Mouse (Mus musculus): ENCODE results near the gene Zc3h18.

Gene Zc3h18

DNA sequence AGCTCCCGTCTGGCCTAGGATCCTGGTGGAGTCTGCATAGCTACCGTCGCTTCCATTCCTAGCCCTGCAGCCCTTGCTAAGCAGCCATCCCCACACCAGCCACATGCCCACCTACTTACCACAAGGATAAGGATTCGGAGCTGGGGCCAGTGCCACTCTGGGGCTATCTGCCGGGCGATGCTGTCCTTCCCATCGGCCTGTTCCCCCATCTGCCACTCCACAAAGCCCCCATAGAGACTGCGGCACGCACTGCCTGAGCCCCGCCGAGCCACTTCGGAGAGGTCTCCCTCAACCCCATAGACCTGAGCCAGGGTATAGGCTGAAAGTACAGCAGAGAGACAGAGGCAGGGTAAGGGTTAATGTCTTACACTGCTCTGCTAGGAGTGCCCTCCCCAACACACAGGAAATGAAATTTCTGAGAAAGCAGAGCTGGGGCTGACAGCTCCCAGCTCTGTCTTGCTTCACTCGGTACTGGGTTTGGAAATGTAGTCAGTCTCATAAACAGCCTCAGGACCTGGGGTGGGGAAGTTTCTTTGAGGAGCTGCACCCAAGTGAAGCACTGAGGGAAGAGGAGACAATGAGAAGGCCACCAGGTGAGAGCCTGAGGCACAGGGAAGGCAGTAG lies 61.4 kb downstream of the Zc3h18 start:
- DNase-seq: peak; percentile 56

- no peak for DNase-seq
These were observed 62.9 kb downstream of the Zc3h18 start for GRCm38 (mm10) chr8:122439336-122439735.

DNA sequence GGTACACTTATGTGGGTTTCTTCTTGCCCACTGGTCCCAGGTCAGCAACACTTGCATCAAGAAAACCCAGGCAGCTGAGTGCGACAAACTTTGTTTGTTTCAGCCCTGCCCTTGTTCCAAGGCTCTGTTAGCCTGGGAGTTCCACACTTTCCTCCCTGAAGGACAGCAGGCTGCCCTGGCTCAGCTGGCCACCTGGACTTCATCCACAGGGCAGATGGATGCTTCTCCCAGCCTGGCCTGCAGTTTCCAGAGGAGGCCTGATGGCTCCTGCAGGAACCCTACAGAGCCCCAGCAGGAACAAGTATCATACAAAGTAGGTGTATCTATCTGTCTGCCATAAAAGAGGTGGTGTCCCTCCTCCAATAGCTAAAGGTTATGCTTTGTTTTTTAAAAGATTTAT lies 64.9 kb downstream of the Zc3h18 start:
- no peak for DNase-seq

- DNase-seq: no peak
These were observed 65.9 kb downstream of the Zc3h18 start for GRCm38 (mm10) chr8:122442356-122442755.

- DNase-seq: no peak
These were observed 66.4 kb downstream of the Zc3h18 start for GRCm38 (mm10) chr8:122442781-122443180.

- DNase-seq: peak; percentile 100
These were observed 67.0 kb downstream of the Zc3h18 start, which contains the start of gene Mvd for GRCm38 (mm10) chr8:122443262-122444006. Mvd (minus strand) TSS chr8:122443422.

DNA sequence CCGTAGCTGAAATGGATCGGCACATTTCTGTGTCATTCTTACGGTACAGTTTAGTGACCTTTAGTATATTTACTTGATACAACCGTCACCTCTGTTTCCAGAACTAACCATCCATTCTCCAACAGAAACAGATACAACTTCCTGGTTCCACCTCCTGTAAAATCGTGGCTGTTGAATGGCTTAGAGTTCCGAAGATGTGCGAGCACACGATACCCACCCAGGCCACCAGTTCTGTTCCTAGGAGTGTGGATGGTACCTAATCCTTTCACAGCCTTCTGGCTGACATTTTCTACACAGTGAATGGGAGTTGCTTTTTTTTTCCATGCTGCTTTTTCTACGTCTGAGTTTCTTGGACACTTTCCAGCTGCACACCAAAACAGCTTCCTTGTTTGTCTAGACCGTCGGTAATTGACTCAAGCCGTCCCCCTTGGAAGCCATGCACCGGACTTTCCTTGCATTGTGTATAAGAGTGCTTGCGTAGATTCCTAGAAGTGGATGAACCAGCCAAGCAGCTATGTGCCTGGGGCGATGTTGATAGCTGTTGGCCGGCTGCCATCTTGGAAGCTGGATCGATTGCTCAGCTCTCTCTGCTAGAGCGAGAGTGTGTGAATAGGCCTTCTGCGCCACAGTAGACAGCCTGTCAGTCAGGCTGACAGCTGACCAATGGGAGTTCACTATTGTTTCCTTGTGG lies 67.8 kb downstream of the Zc3h18 start:
- DNase-seq: peak; percentile 94

DNA sequence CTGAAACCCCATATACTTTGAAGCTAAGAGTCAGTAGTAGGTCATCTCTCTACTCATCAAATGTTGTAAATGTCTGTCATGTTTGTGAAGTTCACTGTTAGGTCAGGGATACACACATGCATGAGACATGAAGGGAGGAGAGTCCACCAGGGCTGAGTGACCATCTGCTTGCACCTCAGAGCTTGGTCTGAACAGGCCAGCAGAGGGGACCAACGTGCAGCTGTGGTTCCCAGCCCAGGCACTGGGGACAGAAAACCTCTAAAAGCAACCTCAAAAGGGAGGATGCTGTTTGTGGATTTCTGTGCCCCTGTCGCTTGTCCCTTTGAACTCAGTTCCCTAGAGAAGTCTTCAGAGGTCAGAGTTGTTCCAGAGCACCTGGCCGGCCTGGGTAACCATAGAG lies 68.8 kb downstream of the Zc3h18 start:
- DNase-seq: no peak

GRCm38 (mm10) chr8:122451161-122451703 lies 74.8 kb downstream of the Zc3h18 start:
- DNase-seq: no peak

- DNase-seq: no peak
These were observed 75.7 kb downstream of the Zc3h18 start for GRCm38 (mm10) chr8:122452154-122452553.

- DNase-seq: no peak
These were observed 78.0 kb downstream of the Zc3h18 start for GRCm38 (mm10) chr8:122454409-122454808.

DNA sequence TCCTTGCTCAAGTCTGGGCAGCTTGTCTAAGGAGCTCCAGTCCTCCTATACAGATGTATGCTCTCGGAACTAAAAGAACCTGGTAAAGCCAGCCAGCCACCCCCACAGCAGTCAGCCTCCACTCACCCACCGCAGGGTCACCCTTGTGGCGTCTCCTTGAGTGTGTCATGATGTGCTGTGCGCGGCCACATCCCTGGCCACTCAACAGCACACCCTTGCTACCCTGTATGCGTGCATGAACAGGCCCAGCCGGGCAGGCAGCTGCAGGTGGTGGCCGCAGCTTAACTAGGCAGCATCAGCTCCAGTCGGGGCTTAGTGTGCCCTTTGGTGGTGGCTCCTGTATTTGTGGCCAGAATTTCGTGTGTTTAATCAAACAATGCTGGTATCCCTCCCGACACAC lies 80.8 kb downstream of the Zc3h18 start:
- DNase-seq: no peak

- peak; percentile 50 for DNase-seq
These were observed 83.0 kb downstream of the Zc3h18 start for GRCm38 (mm10) chr8:122459218-122459900.

DNA sequence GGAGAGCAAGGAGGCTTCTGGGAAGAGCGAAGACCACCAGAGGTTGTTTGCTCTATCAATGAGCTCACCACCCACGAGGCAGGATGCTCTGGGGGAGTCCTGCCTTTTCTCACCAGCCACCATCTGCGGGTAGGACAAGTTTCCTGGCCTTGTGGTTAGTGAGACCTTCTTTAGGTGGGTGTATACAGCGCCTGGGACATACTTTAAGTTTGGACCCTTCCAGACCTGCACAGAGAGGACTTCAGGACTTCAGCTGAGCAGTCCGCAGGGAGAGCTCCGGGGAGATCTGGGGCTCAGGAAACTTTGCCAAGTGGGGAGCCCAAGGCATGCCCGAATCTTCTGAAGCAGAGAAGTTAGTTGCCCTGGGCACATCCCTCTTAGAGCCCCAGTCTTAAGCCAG lies 83.6 kb downstream of the Zc3h18 start:
- DNase-seq: no peak

DNA sequence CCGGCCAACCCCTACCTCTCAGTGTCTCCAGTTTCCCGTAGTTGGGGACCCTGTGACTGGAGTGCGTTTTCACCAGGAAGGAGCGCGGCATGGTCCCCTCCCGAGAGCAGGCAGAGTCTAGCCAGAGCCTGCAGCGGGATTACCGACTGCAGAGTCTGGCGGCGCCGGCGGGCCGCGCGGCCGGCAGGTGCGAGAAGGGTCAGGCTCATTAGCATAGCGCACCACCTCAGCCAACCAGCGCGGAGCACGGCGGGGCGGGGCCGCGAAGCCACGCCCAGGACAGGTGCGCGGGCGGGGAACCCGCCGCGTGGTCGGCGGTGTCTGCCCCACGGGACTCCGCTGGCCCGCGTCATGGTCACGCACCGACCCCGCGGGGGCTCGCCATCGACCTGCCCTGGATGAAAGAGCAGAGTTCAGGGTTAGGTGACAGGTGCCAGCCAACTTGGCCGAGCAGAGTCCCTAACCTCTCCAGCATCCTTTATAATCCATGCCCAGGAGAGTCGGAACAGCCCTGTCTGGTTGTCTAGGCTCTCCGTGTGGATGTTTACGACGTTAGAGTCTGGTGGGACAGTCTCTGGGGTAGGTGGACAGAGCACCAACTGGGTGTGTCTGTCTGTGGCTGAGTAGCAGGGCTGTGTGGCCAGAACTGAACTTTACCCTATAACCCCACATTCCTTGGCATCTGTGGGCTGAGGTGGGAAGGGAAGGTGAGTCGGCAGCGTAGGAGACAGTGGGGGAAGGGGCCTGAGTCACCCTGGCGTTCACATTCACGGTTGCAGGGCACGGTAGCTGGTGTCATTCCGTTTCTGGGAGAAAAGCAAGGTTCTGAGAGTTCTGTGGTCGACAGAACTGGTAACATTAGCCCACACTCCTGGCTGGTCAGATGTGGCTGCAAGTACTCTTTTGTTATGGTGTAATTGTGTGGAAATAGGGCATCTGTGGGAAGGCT lies 84.4 kb downstream of the Zc3h18 start, which contains the start of gene Snai3:
Gene Snai3 (minus strand): TSS at position 210 of the 949 bp plus-strand sequence.
- DNase-seq: peak; percentile 65

- DNase-seq: no peak
These were observed 85.2 kb downstream of the Zc3h18 start for GRCm38 (mm10) chr8:122461473-122462148.

DNA sequence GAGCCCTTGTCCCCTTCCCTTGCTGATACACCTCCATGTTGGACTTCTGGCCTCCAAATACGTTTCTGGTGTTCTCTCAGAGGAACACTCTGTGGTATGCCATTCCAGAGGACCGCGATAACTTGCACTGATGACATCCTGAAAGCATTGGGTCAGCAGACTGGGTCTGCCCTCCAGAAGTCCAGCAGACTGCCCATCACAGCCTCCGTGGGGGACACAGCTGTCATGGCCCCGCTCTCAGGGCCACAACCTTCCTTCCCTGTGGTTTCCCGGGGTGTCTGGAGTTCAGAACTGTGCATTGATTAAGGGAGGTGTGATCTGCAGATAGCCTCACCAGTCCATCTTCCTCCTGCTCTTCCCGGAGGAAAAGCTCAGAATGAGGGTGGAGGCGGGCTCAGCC lies 86.1 kb downstream of the Zc3h18 start:
- no peak for DNase-seq

DNA sequence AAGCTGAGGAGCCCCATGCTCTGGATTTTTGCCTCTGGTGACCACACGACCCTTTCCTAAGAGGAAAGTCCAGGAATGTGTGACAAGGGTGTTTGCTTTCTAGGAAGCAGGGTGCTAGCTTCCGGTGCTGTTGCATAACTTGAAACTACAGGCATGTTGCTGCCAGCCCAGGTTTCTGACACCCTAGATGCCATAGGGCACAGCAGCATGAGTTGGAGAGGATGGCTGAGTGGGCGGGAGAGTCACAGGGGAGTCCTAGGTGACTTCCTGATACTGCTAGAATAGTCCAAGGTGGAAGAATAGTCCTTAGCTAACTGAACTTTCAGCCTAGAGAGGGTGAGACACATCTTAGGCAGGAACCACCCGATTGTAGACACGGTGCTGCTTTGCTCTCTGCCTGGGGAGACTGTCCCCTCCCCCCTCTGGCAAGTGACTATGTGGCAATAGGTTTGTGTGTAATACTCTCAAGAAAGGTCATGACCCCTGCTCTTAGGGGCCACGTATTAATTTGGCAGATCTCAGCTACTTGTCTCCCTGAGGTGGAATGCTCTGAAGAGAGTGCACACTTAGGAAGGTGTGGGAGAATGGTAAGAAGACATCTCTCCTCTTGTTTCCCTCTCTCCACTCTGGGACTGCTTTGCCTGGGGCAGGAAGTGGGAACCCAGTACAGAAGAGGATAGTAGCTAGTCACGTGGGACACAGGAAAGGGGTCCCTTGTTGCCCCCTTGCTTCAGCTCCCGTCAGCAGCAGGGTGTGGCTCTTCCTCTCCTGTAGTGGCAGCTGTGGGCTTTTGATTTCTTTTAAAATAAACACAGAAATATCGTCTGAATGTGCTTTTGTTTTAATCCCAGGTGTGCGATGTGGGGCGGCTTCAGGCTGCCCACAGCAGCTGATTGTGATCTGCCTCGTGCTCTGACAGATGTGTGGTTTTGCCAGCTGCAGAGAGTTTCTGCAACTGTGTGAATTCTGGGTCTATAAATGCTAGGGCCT lies 87.5 kb downstream of the Zc3h18 start:
- peak; percentile 54 for DNase-seq

DNA sequence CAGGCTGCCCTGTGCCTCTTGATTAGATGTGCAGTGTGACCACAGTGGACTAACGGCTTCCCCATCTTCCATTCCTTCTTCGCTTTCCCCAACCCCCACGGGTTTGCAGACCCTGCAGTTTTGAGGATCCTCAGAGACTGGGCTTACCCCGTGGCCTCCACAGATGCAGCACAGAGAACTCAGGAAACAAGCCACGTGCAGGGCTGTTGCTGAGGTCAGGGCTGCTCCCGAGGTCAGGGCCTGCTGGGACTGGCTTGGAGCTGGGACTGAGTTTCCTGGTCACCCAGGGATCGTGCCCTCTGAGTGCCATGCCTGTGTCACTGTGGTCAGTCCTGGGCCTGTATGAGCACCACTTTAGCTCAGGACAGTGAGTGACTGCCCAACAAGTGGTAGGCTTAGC lies 88.6 kb downstream of the Zc3h18 start:
- DNase-seq: no peak

Data from lung, postnatal 10 days (tissue).